Mouse (Mus musculus) brain, embryonic 14.5 days (tissue): ENCODE measurements around the gene Itga9.

Experiments
- CTCF ChIP-seq: fragments of 200-500 bp; IDR thresholded peaks from 2 replicates; pipeline ENCODE4 v1.5.1; 2012; ENCODE audit warnings: inconsistent platforms, mild to moderate bottlenecking, moderate library complexity, borderline replicate concordance; ENCODE audit not compliant: insufficient read depth, insufficient read length; ENCODE audit errors: extremely low read depth
- POLR2A ChIP-seq: fragments of 200-500 bp; IDR thresholded peaks from 2 replicates; pipeline ENCODE4 v1.6.1; 2012; ENCODE audit warnings: mild to moderate bottlenecking, inconsistent platforms, borderline replicate concordance; ENCODE audit not compliant: poor library complexity, insufficient read depth, insufficient read length, severe bottlenecking; ENCODE audit errors: extremely low read depth

DNA sequence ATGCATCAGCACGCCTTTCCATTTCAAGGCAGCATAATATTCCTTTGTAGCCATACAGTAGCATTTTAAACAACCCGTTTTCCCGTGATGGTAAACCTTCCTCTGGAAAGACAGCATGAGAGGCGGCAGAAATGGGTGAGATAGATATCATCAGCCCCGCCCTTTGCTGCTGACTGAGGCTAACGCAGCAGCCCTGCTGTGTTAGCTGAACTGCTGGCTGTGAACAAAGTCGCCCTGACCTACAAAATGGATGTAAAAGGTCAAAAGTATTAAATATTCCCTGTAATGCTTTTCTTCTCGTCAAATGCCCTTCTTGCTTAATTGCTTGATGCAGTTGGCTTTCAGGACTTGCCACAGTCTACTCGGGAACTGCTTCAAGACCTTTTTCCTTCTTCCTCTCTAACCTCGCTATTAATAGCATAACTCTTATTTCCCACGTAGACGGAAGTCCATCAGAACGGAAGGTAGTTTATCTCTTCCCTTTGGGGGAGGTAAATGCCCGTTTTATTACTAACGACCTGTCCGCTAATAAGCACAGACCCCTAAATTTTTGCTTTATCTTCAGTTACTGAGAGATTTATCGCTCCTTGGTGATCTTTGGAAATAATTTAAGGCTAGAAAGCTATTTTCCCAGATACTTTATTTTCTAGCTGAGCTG is 39.3 kb downstream of the Itga9 start:
- no peak for TF ChIP-seq POLR2A
- TF ChIP-seq CTCF, result no peak
